Mouse (Mus musculus): ENCODE measurements around the gene Fgfr2. TPM values are rescaled to one million over a fixed set of nuclear protein-coding genes. Genes with fewer than 3 reads are reported as not detected.

Fgfr2 gene
- polyA plus RNA-seq, 1 experiment = not detected

GRCm38 (mm10) chr7:131542115-131542871, 1580.9 kb downstream of the Fgfr2 start, which contains the start of gene Hmx3:
Gene Hmx3, plus strand, starts transcription at chr7:131542867.

GRCm38 (mm10) chr7:131410416-131411058, 1712.6 kb downstream of the Fgfr2 start, which contains the start of the genes Ikzf5 and Acadsb:
Gene Ikzf5, minus strand, starts transcription at chr7:131410521.
Gene Acadsb, plus strand, starts transcription at chr7:131410601.

DNA sequence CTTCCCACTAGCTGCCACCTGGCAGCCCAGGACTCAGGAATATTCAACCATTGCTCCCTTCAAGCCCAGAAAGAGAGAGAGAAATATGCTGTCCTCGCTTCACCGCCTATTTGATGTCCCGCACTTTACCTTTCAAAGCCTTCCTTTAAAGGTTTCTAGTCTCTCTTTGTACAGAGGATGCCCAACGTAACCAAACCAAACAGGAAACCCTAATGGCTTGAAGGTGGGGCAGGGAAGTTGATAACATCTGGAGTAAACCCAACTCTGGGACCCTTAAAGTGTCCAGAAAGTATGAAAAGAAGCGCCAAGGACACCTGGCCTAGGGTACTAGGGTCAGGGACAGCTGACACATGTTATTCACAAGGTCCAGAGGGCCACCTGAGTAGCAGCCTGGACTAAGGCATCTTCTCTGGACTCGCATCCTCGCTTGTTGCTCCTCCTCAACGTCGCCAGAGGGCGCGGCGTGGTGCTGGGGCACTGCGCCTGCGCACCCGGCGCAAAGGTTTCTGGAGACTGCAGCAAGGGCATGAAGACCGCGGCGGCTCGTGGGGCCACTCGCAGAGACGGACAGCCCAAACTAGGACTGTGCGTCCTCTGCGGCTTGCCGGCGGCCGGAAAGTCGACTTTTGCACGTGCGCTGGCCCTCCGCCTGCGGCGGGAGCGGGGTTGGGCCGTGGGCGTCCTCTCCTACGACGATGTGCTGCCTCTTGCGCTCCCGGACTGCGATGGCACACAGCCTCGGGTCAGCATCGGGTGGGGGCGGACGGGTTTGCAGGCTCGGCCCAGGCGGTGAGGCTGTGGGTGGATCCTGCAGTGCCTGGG, 1752.3 kb downstream of the Fgfr2 start, which contains the start of gene Pstk:
Gene Pstk, plus strand, starts transcription at position 494 of the 822 bp plus-strand sequence.

DNA sequence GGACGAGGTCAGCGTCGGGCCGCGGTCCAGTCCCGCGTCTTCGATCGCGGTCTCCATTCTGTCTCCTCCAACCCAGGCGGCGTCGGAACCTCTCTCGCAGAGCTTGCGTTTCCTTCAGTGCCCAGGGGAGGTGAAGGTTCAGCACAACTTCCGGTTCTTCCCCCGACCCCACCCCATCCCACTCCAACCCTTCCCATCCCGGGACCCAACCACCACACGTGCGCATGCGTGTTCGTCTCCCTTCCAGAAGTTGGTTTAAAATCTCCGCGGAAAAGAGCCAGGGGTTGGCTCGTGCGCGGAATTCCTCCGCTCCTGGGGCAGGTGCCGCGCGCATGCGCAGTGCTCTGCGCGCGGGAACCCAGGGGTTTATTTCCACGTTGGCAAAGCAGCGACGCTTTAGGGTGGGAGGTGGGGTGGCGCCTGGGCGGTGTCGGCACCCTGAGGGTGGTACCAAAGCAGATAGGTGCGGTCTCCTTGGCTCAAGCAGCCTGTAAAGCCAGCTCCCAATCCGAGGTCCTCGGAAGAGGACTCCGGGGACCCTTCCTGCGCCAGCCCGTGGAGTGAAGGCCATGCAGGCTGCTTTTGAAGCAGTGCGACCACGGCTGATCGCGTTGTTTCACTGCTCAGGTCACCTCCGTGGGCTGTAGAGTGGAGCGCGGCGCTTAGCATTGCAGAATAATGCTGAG, 1760.4 kb downstream of the Fgfr2 start, which contains the start of gene 2310057M21Rik:
Gene 2310057M21Rik, minus strand, starts transcription at position 145 of the 686 bp plus-strand sequence.

GRCm38 (mm10) chr7:131333564-131333963, 1789.6 kb downstream of the Fgfr2 start, which contains the start of gene Fam24a:
Gene Fam24a, plus strand, starts transcription at chr7:131333864.

DNA sequence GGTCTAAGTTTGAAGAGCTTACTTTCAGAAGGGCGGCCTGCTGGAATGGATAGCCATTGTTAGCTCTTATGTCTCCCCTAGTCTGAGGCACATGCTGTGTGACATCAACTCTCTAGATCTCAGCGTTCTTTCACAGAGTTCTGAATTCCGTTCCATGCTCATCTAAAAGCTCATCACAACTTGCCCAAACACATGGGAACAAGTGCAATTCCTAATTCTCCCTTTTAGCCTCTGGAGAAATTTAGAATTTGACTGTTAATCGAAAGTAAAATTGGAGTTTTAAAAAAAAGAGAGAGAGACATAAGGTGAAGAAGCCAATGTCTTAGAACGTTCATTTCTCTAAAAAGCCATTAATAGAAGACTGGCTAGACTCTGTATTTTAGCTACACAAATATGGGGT, 1793.7 kb downstream of the Fgfr2 start, which contains the start of gene Fam24b:
Gene Fam24b, minus strand, starts transcription at position 101 of the 400 bp plus-strand sequence.

DNA sequence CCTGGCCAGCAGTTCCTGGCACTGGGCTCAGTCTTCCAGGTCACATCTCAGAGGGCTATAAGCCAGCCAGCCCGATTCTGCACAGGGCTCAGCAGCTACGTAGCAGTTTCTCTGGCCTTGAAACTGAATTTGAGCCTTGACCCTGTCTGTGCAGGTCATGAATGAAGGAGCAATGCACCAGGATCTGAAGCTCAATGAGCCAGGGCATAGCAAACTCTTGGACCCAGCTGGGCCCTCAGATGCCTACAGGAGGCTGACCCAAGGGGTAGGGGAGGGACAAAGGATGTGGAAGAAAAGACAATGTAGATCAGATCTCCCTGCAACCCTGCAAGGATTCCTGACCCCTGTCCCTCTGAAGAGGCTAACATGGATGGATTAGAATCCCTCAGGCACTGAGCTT, 1801.0 kb downstream of the Fgfr2 start, which contains the start of gene Cuzd1:
Gene Cuzd1, minus strand, starts transcription at position 101 of the 400 bp plus-strand sequence.

DNA sequence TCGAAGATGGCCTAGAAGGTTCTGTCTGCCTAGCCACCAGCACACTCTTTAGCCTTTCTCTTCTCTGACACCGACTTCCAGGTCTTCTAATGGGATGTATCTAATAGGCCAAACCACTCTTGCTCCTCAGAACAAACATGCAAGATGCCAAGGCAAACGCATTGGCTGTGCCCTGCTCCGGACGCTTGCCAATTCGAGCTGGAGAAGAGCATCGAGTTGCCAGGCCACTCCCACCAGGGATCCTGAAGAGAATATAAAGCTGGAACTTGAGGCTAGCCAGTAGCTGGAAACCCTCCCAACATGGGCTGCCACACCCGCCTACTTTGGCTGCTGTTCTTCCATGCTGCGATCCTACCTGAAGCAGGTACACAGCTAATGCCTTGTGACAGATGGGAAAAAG, 1949.0 kb downstream of the Fgfr2 start, which contains the start of gene 5430419D17Rik:
Gene 5430419D17Rik, plus strand, starts transcription at position 282 of the 400 bp plus-strand sequence.

GRCm38 (mm10) chr7:131146214-131146613, 1976.9 kb downstream of the Fgfr2 start, which contains the start of gene 4933402N03Rik:
Gene 4933402N03Rik, minus strand, starts transcription at chr7:131146314.

GRCm38 (mm10) chr7:131031755-131032154, 2091.4 kb downstream of the Fgfr2 start, which contains the start of gene Dmbt1:
Gene Dmbt1, plus strand, starts transcription at chr7:131032053.

GRCm38 (mm10) chr7:130935793-130936471, 2187.2 kb downstream of the Fgfr2 start, which contains the start of gene Htra1:
Gene Htra1, plus strand, starts transcription at chr7:130936111.

GRCm38 (mm10) chr7:130865613-130866591, 2257.2 kb downstream of the Fgfr2 start, which contains the start of gene Plekha1:
Gene Plekha1, plus strand, starts transcription at chr7:130865756.

DNA sequence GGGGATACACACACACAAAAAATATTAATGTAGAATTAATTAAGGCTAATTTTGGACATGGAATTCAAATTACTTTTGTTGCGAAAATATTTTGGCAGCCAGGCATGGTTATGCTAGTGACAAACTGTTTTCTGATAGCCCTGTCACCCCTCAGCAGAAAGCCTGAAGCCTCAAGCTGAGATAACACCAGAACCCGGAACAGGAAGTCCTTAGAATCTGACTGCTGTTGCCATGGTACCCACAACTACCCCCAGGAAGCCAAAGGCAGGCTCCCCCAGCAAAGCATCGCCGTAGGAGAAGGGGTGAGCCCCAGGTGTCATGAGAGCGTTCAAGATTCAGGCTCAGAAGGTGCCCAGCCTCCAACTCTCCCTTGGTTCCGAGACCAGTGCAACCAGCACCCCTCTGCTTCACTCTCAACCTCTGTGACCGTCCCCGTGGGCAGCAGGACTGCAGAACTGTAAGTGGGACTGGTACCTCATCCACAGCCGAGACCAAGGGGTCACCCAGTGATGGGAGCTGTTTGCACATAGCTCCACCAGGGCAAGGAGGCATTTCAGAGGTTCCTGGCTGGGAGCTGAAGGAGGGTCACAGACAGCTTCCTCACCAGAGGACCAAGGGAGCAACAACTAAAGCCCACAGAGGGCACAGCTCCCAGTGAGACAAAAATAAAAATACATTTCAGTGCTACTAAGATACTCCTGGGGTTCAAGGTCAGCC, 2349.1 kb downstream of the Fgfr2 start, which contains the start of gene Btbd16:
Gene Btbd16, plus strand, starts transcription at position 156 of the 717 bp plus-strand sequence.

GRCm38 (mm10) chr7:130577388-130578003, 2545.7 kb downstream of the Fgfr2 start, which contains the start of gene Tacc2:
Gene Tacc2, plus strand, starts transcription at chr7:130577438.

DNA sequence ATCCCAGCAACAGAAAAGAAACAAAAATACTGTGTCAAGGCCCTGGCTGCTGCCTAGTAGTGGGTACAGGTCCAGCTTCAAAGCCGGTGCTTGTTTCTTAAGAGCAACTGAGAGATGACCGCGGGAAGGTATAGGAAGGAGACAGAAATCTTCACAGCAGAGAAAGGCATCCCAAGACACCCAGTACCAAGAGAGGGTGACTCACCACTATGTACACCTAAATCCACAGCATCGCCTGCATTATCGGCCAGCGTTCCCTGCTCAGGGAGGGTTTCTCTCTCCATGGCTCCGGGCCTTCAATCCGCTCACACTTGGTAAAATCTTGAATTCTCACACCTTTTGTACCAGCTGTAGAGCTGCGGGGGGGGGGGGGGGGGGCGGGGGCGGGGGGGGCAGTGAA, 2550.3 kb downstream of the Fgfr2 start, which contains the start of gene Nsmce4a:
Gene Nsmce4a, minus strand, starts transcription at position 298 of the 400 bp plus-strand sequence.

GRCm38 (mm10) chr7:130520049-130520425, 2603.1 kb downstream of the Fgfr2 start, which contains the start of gene Ate1:
Gene Ate1, minus strand, starts transcription at chr7:130520369.

